Mouse (Mus musculus): Measurements from ENCODE around the gene Cyp2a22. TPM values are rescaled to one million over a fixed set of nuclear protein-coding genes. Genes with fewer than 3 reads are reported as not detected.
"Not testable (repeated sequence)": the region's sequence is repeated elsewhere in the genome, so short reads cannot be mapped to it uniquely, and the experiment has no call there.

The Cyp2a22 gene
- polyA plus RNA-seq (2015; fragmentation: Nextera tagmentation; extraction: Ambion mirVana), result not detected in 2 replicates

- Histone ChIP-seq H3K4me1 (replicated peaks) (no peaks in the 10 kb centered on the region), H3K4me3 (no peak within 1 kb of the TSS), H3K36me3 (no peaks in the 10 kb centered on the region), H3K9me3 (peaks cover 28% of the 10 kb centered on the region), H3K9ac (no peak within 1 kb of the TSS), H3K27me3 (no peaks in the 10 kb centered on the region), H3K4me2 (no peak within 1 kb of the TSS), H3K27ac (replicated peaks) (no peak within 1 kb of the TSS)
- 81% methylated on average over 4 of the region's 4 CpGs for WGBS
- ATAC-seq (ENCODE audit: low read depth), result no peak
Observed at GRCm38 (mm10) chr7:26939262-26939661, at the start of gene Cyp2a22. TSS of gene Cyp2a22 (minus strand) at chr7:26939384.

GRCm38 (mm10) chr7:26983151-26983550, 44.0 kb upstream of the Cyp2a22 start:
- WGBS, result 30% methylated on average over 1 of the region's 1 CpGs
- not testable (repeated sequence) for H3K36me3 ChIP-seq; H3K27me3 ChIP-seq; H3K27ac ChIP-seq (replicated peaks); H3K4me2 ChIP-seq; ATAC-seq (ENCODE audit: low read depth); H3K4me3 ChIP-seq; H3K4me1 ChIP-seq (replicated peaks); H3K9ac ChIP-seq; H3K9me3 ChIP-seq

- ATAC-seq (ENCODE audit: low read depth), result no peak
Observed at GRCm38 (mm10) chr7:26982551-26982950, 43.4 kb upstream of the Cyp2a22 start.

GRCm38 (mm10) chr7:26981937-26982336, 42.8 kb upstream of the Cyp2a22 start:
- not testable (repeated sequence) for H3K27ac ChIP-seq (replicated peaks); H3K4me3 ChIP-seq; H3K36me3 ChIP-seq; H3K27me3 ChIP-seq; ATAC-seq (ENCODE audit: low read depth); H3K9me3 ChIP-seq; H3K4me1 ChIP-seq (replicated peaks); H3K4me2 ChIP-seq; H3K9ac ChIP-seq
- 73% methylated on average over 1 of the region's 1 CpGs for WGBS

More at GRCm38 (mm10) chr7:26982551-26982950, 43.4 kb upstream of the Cyp2a22 start:
- Histone ChIP-seq H3K9me3 (no peaks in the 10 kb centered on the region; the same call in 1 of the 2 replicates), H3K36me3 (no peaks in the 10 kb centered on the region), H3K9ac (no peak overlapping the region), H3K4me3 (no peak overlapping the region), H3K4me1 (replicated peaks) (no peaks in the 10 kb centered on the region), H3K27me3 (no peaks in the 10 kb centered on the region), H3K27ac (replicated peaks) (no peak overlapping the region), H3K4me2 (no peak overlapping the region)
- WGBS, result 25% methylated on average over 1 of the region's 1 CpGs

GRCm38 (mm10) chr7:26981464-26981863, 42.3 kb upstream of the Cyp2a22 start:
- not testable (repeated sequence) for H3K9me3 ChIP-seq; H3K36me3 ChIP-seq; ATAC-seq (ENCODE audit: low read depth); H3K4me2 ChIP-seq; H3K4me1 ChIP-seq (replicated peaks); H3K27ac ChIP-seq (replicated peaks); H3K4me3 ChIP-seq; H3K27me3 ChIP-seq; H3K9ac ChIP-seq
- 81% methylated on average over 2 of the region's 2 CpGs for WGBS

GRCm38 (mm10) chr7:26962371-26962770, 23.2 kb upstream of the Cyp2a22 start:
- 74% methylated on average over 1 of the region's 1 CpGs for WGBS
- H3K27ac ChIP-seq (replicated peaks); H3K27me3 ChIP-seq; H3K4me3 ChIP-seq; H3K9me3 ChIP-seq; ATAC-seq (ENCODE audit: low read depth); H3K9ac ChIP-seq; H3K4me1 ChIP-seq (replicated peaks); H3K4me2 ChIP-seq; H3K36me3 ChIP-seq: not testable (repeated sequence)

GRCm38 (mm10) chr7:26953306-26953705, 14.1 kb upstream of the Cyp2a22 start:
- not testable (repeated sequence) for H3K27me3 ChIP-seq; ATAC-seq (ENCODE audit: low read depth); H3K27ac ChIP-seq (replicated peaks); H3K9me3 ChIP-seq; H3K4me3 ChIP-seq; H3K4me1 ChIP-seq (replicated peaks); H3K36me3 ChIP-seq; H3K4me2 ChIP-seq; H3K9ac ChIP-seq
- WGBS, result 98% methylated on average over 2 of the region's 2 CpGs

- H3K36me3 ChIP-seq; ATAC-seq (ENCODE audit: low read depth); H3K4me3 ChIP-seq; H3K9ac ChIP-seq; H3K27ac ChIP-seq (replicated peaks); H3K4me1 ChIP-seq (replicated peaks); H3K9me3 ChIP-seq; H3K27me3 ChIP-seq; H3K4me2 ChIP-seq: not testable (repeated sequence)
- WGBS, result 89% methylated on average over 3 of the region's 3 CpGs
Observed at GRCm38 (mm10) chr7:26952671-26953070, 13.5 kb upstream of the Cyp2a22 start.

GRCm38 (mm10) chr7:26941320-26941925, 2.2 kb upstream of the Cyp2a22 start:
- H3K9ac ChIP-seq; H3K4me3 ChIP-seq; H3K27ac ChIP-seq (replicated peaks); H3K36me3 ChIP-seq; ATAC-seq (ENCODE audit: low read depth); H3K4me1 ChIP-seq (replicated peaks); H3K27me3 ChIP-seq; H3K4me2 ChIP-seq: not testable (repeated sequence)
- H3K9me3 ChIP-seq, result peaks cover 19% of the 10 kb centered on the region; the same call in 1 of the 2 replicates
- WGBS, result 41% methylated on average over 2 of the region's 2 CpGs

- WGBS, result 72% methylated on average over 2 of the region's 2 CpGs
- H3K27ac ChIP-seq (replicated peaks); H3K36me3 ChIP-seq; H3K4me3 ChIP-seq; H3K27me3 ChIP-seq; H3K4me1 ChIP-seq (replicated peaks); H3K4me2 ChIP-seq; H3K9me3 ChIP-seq; ATAC-seq (ENCODE audit: low read depth); H3K9ac ChIP-seq: not testable (repeated sequence)
Observed at GRCm38 (mm10) chr7:26917114-26917513, 22.1 kb downstream of the Cyp2a22 start.

Other genes with a start within 250 kb of the Cyp2a22 start
- gene Cyp2b19, start 182.2 kb downstream of the Cyp2a22 start, polyA plus RNA-seq (2015; fragmentation: Nextera tagmentation; extraction: Ambion mirVana), result 0.22 and 0.42 TPM in 2 replicates
- gene Cyp2g1, start 130.5 kb downstream of the Cyp2a22 start, polyA plus RNA-seq (2015; fragmentation: Nextera tagmentation; extraction: Ambion mirVana), result not detected in 2 replicates
- not detected in 2 replicates for gene Cyp2a5, start 104.1 kb downstream of the Cyp2a22 start, polyA plus RNA-seq (2015; fragmentation: Nextera tagmentation; extraction: Ambion mirVana)
- not detected in 2 replicates for gene Cyp2a12, start 89.7 kb upstream of the Cyp2a22 start, polyA plus RNA-seq (2015; fragmentation: Nextera tagmentation; extraction: Ambion mirVana)
- gene Cyp2f2, start 180.5 kb upstream of the Cyp2a22 start, polyA plus RNA-seq (2015; fragmentation: Nextera tagmentation; extraction: Ambion mirVana), result not detected in 2 replicates
- 0.21 TPM in 1 of 2 replicates, not detected in the other for gene Cyp2t4, start 214.3 kb upstream of the Cyp2a22 start, polyA plus RNA-seq (2015; fragmentation: Nextera tagmentation; extraction: Ambion mirVana)
- 78.8 and 89.1 TPM in 2 replicates for gene Egln2, start 227.4 kb upstream of the Cyp2a22 start, polyA plus RNA-seq (2015; fragmentation: Nextera tagmentation; extraction: Ambion mirVana)
- gene Rab4b, start 239.5 kb upstream of the Cyp2a22 start, polyA plus RNA-seq (2015; fragmentation: Nextera tagmentation; extraction: Ambion mirVana), result 114 and 125 TPM in 2 replicates
- 0.35 TPM in 1 of 2 replicates, not detected in the other for gene Gm21983, start 241.7 kb upstream of the Cyp2a22 start, polyA plus RNA-seq (2015; fragmentation: Nextera tagmentation; extraction: Ambion mirVana)
- 9.7 and 13.9 TPM in 2 replicates for gene Mia, start 241.8 kb upstream of the Cyp2a22 start, polyA plus RNA-seq (2015; fragmentation: Nextera tagmentation; extraction: Ambion mirVana)

Measured in neural tube, embryonic 13.5 days (tissue).